Mouse (Mus musculus): ENCODE measurements around the gene Ang4. TPM values are rescaled to one million over a fixed set of nuclear protein-coding genes. Genes with fewer than 3 reads are reported as not detected.

Gene Ang4
- polyA plus RNA-seq (2015; fragmentation: Illumina TruSeq; extraction: RNeasy Lipid Tissue Mini Kit (QIAGEN cat#74804); ENCODE audit: low read depth, low replicate concordance) = not detected

DNA sequence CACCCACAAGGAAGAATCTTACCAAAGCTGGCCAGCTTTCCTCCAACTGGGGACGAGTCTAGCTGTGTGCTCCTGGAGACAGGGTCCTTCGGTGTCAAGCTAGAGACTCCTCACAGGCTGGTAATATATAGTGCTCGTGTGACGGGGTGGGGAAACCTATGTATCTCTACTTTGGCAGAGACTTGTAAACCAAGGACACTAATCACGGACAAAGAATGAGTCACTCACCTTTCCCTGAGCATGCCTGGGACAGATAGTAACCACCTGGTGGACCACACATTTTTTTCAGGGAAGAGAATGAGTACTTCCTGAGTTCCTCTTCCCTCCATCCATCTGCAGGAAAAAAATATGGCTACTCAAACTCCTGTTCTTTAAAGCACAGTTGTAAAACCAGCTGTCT, at the start of gene Ang4:
Gene Ang4 (minus strand): TSS at position 101 of the 400 bp plus-strand sequence.

DNA sequence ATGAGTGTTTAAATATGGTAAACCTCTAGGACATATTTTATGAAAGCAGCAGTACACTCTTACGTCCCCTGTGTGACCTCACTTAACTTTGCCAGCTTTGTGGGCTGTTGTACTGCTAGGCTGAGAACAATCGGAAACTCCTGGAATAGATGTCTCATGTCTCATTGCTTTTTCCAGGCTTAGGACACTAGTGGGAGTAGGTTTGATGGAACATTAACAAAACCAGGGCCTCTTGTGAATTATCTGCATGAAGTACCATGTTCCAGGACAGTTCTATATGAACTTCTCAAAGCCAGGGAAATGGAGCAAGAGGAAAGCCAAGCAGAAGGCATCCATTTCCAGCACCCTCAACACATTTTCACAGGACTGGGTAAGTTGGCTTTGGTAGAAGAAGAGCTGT, 26.4 kb upstream of the Ang4 start, which contains the start of gene AY358078:
Gene AY358078 (plus strand): TSS at position 301 of the 400 bp plus-strand sequence.

DNA sequence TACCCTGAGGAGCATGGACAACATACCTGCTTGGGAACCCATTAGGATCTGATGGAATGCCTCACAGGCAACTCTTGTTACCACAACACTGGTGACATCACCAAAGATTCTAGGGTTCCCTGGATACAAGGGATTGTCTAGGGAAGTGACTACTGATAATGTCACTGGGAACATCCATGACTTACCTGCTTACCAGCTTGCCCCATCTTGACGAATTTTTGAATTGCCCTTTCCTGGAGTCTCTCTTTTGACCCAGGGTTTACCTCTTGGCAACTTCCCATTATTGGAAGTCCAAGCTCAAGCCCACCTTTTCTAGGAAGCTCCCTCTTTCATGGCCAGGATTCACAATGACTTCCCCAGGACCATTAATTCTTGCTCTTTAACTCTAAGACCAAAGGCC, 56.3 kb downstream of the Ang4 start, which contains the start of gene Gm5800:
Gene Gm5800 (minus strand): TSS at position 101 of the 400 bp plus-strand sequence.

Other genes with a start within 250 kb of the Ang4 start
- gene Gm5622, start 220.8 kb downstream of the Ang4 start, polyA plus RNA-seq (2015; fragmentation: Illumina TruSeq; extraction: RNeasy Lipid Tissue Mini Kit (QIAGEN cat#74804); ENCODE audit: low read depth, low replicate concordance) = not detected
- not detected for gene Gm17175, start 199.5 kb downstream of the Ang4 start, polyA plus RNA-seq (2015; fragmentation: Illumina TruSeq; extraction: RNeasy Lipid Tissue Mini Kit (QIAGEN cat#74804); ENCODE audit: low read depth, low replicate concordance)
- gene Gm17174, start 181.5 kb downstream of the Ang4 start, polyA plus RNA-seq (2015; fragmentation: Illumina TruSeq; extraction: RNeasy Lipid Tissue Mini Kit (QIAGEN cat#74804); ENCODE audit: low read depth, low replicate concordance) = not detected
- not detected for gene Gm17078, start 162.3 kb downstream of the Ang4 start, polyA plus RNA-seq (2015; fragmentation: Illumina TruSeq; extraction: RNeasy Lipid Tissue Mini Kit (QIAGEN cat#74804); ENCODE audit: low read depth, low replicate concordance)
- gene Gm4181, start 137.9 kb downstream of the Ang4 start, polyA plus RNA-seq (2015; fragmentation: Illumina TruSeq; extraction: RNeasy Lipid Tissue Mini Kit (QIAGEN cat#74804); ENCODE audit: low read depth, low replicate concordance) = not detected
- gene Gm17079, start 78.1 kb downstream of the Ang4 start, polyA plus RNA-seq (2015; fragmentation: Illumina TruSeq; extraction: RNeasy Lipid Tissue Mini Kit (QIAGEN cat#74804); ENCODE audit: low read depth, low replicate concordance) = not detected
- not detected for gene Gm5800, start 56.4 kb downstream of the Ang4 start, polyA plus RNA-seq (2015; fragmentation: Illumina TruSeq; extraction: RNeasy Lipid Tissue Mini Kit (QIAGEN cat#74804); ENCODE audit: low read depth, low replicate concordance)
- not detected for gene AY358078, start 26.5 kb upstream of the Ang4 start, polyA plus RNA-seq (2015; fragmentation: Illumina TruSeq; extraction: RNeasy Lipid Tissue Mini Kit (QIAGEN cat#74804); ENCODE audit: low read depth, low replicate concordance)
- gene Ear6, start 80.1 kb upstream of the Ang4 start, polyA plus RNA-seq (2015; fragmentation: Illumina TruSeq; extraction: RNeasy Lipid Tissue Mini Kit (QIAGEN cat#74804); ENCODE audit: low read depth, low replicate concordance) = not detected
- gene Mettl17, start 111.3 kb upstream of the Ang4 start, polyA plus RNA-seq (2015; fragmentation: Illumina TruSeq; extraction: RNeasy Lipid Tissue Mini Kit (QIAGEN cat#74804); ENCODE audit: low read depth, low replicate concordance) = 24.8 TPM
- 8.1 TPM for gene Slc39a2, start 119.3 kb upstream of the Ang4 start, polyA plus RNA-seq (2015; fragmentation: Illumina TruSeq; extraction: RNeasy Lipid Tissue Mini Kit (QIAGEN cat#74804); ENCODE audit: low read depth, low replicate concordance)
- gene Ndrg2, start 140.6 kb upstream of the Ang4 start, polyA plus RNA-seq (2015; fragmentation: Illumina TruSeq; extraction: RNeasy Lipid Tissue Mini Kit (QIAGEN cat#74804); ENCODE audit: low read depth, low replicate concordance) = 1,154 TPM
- not detected for gene Tppp2, start 144.8 kb upstream of the Ang4 start, polyA plus RNA-seq (2015; fragmentation: Illumina TruSeq; extraction: RNeasy Lipid Tissue Mini Kit (QIAGEN cat#74804); ENCODE audit: low read depth, low replicate concordance)
- gene Rnase13, start 149.2 kb upstream of the Ang4 start, polyA plus RNA-seq (2015; fragmentation: Illumina TruSeq; extraction: RNeasy Lipid Tissue Mini Kit (QIAGEN cat#74804); ENCODE audit: low read depth, low replicate concordance) = not detected
- 33.4 TPM for gene Arhgef40, start 211.1 kb upstream of the Ang4 start, polyA plus RNA-seq (2015; fragmentation: Illumina TruSeq; extraction: RNeasy Lipid Tissue Mini Kit (QIAGEN cat#74804); ENCODE audit: low read depth, low replicate concordance)
- not detected for gene Tmem253, start 242.1 kb upstream of the Ang4 start, polyA plus RNA-seq (2015; fragmentation: Illumina TruSeq; extraction: RNeasy Lipid Tissue Mini Kit (QIAGEN cat#74804); ENCODE audit: low read depth, low replicate concordance)
- 31.0 TPM for gene Zfp219, start 247.1 kb upstream of the Ang4 start, polyA plus RNA-seq (2015; fragmentation: Illumina TruSeq; extraction: RNeasy Lipid Tissue Mini Kit (QIAGEN cat#74804); ENCODE audit: low read depth, low replicate concordance)

Measured in brain, adult 10 weeks (tissue).